Mouse (Mus musculus) layer of hippocampus, adult 8-10 months (tissue): Measurements from ENCODE around the gene Srebf1. TPM values are rescaled to one million over a fixed set of nuclear protein-coding genes. Genes with fewer than 3 reads are reported as not detected.
A peak's percentile ranks its signal among the peaks of the same experiment; 100 is the strongest.

Experiments used
- DNase-seq, 2 experiments: peaks; one replicate each; pipeline ENCODE4 v3.0.0; 2022; ENCODE audit warnings: low spot score in 2 of 2
- total RNA-seq, 4 experiments: library from RNA; stranded (reverse); gene quantifications; 2 replicates each; pipeline ENCODE4 v1.2.4; 2022

Srebf1 gene
- total RNA-seq, 4 experiments from 2014 or later, result 84.3 to 119 (median 101) TPM

GRCm38 (mm10) chr11:60235351-60235750, 13.0 kb upstream of the Srebf1 start:
- DNase-seq, result no peak

DNA sequence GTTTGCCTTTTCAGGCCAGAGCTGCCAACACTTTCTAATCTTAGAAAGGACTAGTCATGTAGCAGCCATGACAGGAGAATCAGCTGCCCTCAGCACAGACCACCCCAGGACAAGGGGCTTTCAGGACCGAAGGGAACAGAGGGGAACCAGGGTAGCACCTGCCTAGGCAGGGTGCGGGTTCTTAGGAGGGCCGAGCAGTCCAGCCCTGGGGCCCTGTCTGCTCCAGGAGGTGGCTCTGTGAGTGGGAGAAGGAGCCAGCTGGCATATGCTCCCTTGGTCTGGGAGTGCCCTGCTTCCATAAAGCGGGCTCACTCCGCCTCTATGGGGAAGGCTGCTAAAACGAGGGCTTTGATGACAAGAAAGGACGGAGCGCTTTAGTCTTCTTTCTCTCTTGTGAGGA, 10.9 kb upstream of the Srebf1 start:
- DNase-seq, result no peak

- DNase-seq, result no peak
Observed at GRCm38 (mm10) chr11:60232441-60233058, 10.2 kb upstream of the Srebf1 start.

- DNase-seq, result no peak
Observed at GRCm38 (mm10) chr11:60231951-60232350, 9.6 kb upstream of the Srebf1 start.

GRCm38 (mm10) chr11:60231326-60231725, 8.9 kb upstream of the Srebf1 start:
- DNase-seq, result no peak

GRCm38 (mm10) chr11:60230512-60230911, 8.1 kb upstream of the Srebf1 start:
- no peak for DNase-seq

DNA sequence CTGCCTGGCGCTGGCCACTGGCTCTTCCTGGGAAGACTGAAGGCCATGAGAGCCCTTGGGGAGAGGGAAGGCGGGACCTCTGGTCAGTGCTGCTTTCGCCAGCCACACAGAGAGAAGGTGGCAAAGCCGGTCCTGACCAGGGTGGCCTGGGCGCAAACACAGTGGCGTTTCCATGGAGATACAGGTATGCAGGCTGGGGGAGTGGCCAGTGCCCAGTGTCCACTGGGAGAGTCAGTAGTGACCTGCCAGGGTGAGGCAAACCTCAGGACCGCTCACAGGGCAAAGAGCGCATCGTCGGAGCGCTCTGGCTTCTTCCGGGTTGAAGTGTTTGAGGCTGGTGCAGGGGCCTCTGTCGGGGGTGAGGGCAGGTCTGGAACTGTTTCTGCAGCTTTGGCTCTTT, 7.4 kb upstream of the Srebf1 start:
- no peak for DNase-seq

DNA sequence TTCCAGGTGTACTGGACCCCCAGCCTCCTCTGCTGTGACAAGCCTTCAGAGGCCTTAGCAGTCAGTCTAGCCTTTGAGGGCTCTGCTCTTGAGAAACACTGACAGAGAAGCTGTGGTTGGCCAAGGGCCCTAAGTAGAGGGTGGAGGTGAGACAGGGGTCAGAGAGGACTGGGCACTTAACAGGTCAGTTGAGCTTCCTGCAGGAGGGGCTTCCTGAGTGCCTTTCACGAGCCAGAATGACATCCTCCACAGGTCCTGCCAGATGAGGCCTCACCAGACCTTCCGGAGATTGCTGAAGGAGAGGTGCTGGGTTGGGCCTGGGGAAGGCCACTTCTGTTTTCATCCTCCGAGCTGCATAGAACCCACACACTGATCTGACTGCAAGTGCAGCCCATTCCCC, 6.1 kb upstream of the Srebf1 start:
- no peak for DNase-seq

DNA sequence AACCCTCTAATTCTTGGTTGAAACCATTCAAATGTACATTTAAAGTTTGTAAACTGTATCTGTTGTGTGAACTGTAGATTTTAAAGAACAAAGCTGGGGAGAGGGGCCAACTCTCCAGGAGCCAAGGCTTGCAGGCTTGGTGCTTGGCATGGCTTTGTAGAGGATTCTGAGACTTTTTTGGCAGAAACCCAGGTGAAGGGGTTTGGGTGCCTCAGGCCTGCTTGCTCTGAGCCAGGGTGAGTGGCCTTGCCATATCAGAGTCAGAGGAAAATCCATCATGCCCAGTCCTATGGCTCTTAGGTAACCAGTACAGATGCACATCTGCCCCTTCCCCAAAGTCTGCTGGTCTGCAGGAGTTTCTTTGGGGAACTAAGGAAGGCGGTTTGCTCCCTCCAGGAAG, 3.5 kb upstream of the Srebf1 start:
- no peak for DNase-seq

GRCm38 (mm10) chr11:60224676-60225075, 2.3 kb upstream of the Srebf1 start:
- DNase-seq, result no peak

DNA sequence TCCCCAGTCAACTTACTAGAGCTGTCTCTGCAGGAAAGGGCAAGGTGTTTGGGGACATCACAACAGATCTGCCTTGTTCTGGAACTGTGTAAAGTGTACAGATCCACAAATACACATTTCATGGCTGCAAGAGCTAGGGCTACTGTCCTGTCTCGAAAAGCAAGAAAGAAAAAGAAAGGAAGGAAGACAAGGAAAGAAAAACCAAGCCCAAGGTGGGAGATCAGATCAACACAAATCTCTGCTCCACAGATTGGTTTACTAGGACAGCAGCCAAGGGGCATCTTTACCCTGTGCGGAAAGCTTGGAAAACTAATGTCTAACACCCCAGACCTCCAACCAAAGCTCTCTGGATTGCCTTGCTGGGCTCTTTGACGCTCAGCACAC, 304 bp downstream of the Srebf1 start:
- DNase-seq, result no peak

- no peak for DNase-seq
Observed at GRCm38 (mm10) chr11:60221425-60221824, 956 bp downstream of the Srebf1 start.

DNA sequence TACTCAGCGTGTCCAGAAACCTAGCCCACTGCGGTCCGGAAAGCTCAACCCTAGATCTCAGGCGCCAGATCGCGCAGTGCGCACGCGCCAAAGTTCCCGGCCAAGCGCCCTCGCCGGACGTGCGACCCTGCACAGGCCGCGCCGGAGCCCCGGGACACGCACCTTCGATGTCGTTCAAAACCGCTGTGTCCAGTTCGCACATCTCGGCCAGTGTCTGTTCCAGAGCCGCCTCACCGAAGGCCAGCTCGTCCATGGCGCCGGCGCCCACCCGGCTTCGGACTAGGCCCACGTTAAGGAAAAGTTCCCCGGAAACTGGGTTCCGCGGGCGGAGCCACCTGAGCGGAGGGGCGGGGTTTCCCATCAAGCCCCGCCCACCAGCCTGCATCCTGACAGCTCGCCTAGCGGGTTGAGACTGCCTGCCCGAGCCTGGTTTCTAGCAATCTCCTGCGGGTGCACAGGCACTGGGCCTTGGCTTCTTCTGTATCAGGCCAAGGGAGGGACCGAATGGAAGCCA, 2.0 kb downstream of the Srebf1 start:
- peak; percentile 75 to 88 for DNase-seq

DNA sequence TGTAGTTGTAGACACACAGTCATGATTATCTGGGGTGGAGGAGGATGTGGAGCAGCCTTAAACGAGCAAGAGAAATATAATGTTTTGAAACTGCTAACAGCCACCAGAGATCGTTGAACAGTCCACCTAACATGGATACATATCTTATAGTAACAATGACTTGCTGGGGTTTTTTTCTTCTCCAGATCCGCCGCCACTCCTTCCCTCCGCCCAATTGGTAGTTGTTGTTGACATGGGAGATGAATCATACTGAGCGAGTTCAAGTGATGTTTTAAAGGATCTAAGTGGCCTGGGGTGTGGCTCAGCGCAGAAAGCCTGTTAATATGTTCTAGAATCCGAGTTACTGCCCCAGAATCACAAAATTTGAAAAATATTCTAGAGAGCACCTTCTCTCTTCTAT, 2.8 kb downstream of the Srebf1 start:
- no peak for DNase-seq

DNA sequence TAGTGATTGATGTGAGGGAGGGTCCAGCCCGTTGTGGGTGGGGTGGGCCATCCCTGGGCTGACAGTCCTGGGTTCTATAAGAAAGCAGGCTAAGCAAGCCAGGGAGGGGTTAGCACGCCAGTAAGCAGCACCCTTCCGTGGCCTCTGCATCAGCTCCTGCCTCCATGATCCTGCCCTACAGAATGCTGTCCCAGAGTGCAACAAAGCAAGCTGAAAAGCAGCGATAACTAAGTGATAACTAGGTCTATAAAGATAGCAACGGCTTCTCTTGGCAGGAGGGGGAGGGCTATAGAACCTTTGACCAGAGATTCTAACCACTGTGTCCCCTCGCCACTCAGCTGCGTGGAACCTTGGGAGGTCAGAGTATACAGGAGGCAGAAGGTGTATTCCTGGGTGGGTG, 4.9 kb downstream of the Srebf1 start:
- DNase-seq, result no peak

DNA sequence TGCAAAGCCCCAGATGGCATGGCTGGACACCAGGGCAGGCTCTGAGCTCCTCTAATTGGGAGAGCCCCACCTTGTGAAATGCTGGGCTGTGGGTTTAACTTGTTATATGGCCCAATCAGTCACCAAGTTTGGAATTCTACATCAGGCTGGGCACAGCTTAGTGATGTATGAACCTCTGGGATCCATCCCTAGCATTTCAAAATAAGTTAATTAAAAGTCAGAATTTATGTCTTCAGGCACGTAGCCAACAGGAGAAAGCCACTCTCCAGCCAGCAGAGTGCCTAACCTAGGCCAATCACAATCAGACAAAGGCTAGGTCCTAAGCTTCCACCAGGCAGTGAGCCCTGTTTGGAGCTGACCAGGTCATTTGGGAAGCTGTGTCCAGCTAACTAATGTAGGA, 5.7 kb downstream of the Srebf1 start:
- DNase-seq, result no peak

GRCm38 (mm10) chr11:60213266-60213665, 9.1 kb downstream of the Srebf1 start:
- no peak for DNase-seq

DNA sequence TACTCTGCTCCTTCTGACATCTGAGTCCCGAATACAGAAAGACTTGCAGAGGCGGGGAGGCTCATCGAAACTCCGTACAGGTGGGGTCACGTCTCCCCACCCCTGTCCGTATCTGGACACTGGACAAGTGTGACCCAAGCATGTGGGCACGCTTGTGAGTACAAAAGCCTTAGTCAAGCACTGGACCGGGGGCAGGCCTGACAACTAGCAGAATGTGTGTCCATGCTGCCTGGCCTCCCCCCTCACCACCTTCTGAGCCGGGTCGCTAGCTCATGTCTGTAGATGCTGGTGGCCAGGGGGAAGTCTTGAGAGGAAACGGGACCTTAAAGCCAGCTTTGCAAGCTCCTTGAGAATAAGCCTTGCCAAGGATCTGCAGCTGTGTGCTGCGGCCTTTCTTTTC, 10.6 kb downstream of the Srebf1 start:
- no peak for DNase-seq

- no peak for DNase-seq
Observed at GRCm38 (mm10) chr11:60211152-60211551, 11.2 kb downstream of the Srebf1 start.

GRCm38 (mm10) chr11:60210305-60210724, 12.1 kb downstream of the Srebf1 start:
- DNase-seq, result peak; percentile 86 to 87

DNA sequence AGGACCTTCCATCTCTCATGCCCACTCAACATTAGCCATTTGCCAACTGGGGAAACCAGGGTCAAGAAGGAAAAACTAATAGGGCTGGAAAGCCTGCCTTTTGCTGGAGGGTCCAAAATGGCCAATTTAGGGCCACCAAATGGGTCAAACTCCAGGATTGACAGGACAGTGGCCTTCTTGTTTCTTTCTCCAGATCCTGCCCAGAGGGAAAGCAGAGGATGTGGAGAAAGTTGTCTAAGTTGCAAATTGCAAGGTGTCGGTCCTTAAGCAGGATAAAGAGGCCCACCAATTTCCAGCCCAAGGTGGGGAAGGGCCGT, 12.5 kb downstream of the Srebf1 start:
- no peak for DNase-seq

DNA sequence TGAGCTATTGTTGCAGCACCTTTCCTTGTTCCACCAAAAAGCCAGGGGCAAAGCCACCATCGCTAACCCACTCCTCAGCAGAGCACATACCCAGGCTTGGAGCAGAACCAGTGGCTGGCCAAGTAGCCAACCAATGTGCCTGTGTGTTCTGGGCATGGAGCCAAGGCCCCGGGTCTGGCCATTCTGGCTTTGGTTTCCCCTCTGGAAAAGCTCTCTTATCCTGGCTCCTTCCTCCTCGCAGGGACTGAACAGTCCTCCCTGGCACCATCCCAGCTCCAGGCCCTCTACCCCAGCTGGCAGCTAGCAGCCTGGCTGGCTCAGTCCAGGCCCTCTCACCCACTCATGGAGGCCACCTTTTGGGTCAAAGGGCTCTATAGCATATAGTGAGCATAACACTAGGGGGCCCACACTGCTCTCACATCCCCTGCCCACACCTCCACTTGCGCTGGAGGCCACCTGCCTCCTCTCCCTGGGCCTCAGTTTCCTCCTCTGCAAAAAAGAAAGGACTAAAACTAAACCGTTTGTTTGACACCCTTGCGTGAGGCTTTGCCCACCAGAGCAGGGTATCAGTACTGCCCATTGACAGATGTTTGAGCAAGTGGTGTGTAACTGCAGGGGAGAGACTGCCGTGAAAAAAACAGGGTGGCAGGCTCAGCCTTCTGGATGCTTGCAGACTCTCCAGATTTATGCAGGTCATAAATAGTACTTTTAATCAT, 13.0 kb downstream of the Srebf1 start:
- peak; percentile 87 to 89 for DNase-seq

- DNase-seq, result no peak
Observed at GRCm38 (mm10) chr11:60208712-60209111, 13.7 kb downstream of the Srebf1 start.
